Mouse (Mus musculus) frontal cortex, adult 2 months (tissue): ENCODE results near the gene Chchd1. TPM values are rescaled to one million over a fixed set of nuclear protein-coding genes. Genes with fewer than 3 reads are reported as not detected.

Source experiments
- DNase-seq, 2 experiments: peaks; one replicate each; pipeline ENCODE4 v3.0.0; 2022; ENCODE audit warnings: low spot score in 1 of 2; ENCODE audit errors: extremely low spot score in 1 of 2
- polyA plus RNA-seq: library from polyadenylated mRNA; depleted of rRNA; stranded (reverse); fragments of >200 nt; gene quantifications from 2 replicates; pipeline ENCODE4 v1.2.3, GENCODE M21; 2012; rRNA removed

The Chchd1 gene
- polyA plus RNA-seq: 65.6 and 79.4 TPM in 2 replicates

DNA sequence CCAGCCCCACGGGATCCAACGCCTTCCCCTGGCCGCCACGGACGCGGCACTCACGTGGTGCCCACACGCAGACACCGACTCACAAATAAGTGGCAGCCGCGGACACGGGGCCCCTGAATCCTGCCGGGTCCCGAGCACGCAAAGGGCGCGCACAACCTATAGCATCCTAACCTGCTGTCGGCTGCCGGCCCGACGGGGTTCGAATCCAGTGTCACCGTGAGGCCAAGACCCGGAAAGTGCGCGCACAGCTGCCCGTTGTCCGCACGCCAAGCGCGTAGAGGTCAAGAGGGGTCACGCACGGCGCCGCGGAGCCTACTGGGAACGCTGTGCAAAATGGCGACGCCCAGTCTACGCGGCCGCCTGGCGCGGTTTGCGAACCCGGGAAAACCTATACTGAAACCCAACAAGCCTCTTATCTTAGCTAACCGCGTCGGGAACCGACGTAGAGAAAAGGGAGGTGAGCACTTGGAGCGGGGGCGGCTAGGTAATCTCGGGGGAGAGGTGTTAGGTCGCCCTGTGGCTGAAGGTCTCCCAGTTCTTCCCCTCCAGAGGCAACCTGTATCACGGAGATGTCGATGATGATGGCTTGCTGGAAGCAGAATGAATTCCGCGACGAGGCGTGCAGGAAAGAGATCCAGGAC lies at the start of gene Chchd1:
Gene Chchd1 (plus strand): TSS at position 266 of the 641 bp plus-strand sequence.
- DNase-seq: peak; percentile 77 to 90

DNA sequence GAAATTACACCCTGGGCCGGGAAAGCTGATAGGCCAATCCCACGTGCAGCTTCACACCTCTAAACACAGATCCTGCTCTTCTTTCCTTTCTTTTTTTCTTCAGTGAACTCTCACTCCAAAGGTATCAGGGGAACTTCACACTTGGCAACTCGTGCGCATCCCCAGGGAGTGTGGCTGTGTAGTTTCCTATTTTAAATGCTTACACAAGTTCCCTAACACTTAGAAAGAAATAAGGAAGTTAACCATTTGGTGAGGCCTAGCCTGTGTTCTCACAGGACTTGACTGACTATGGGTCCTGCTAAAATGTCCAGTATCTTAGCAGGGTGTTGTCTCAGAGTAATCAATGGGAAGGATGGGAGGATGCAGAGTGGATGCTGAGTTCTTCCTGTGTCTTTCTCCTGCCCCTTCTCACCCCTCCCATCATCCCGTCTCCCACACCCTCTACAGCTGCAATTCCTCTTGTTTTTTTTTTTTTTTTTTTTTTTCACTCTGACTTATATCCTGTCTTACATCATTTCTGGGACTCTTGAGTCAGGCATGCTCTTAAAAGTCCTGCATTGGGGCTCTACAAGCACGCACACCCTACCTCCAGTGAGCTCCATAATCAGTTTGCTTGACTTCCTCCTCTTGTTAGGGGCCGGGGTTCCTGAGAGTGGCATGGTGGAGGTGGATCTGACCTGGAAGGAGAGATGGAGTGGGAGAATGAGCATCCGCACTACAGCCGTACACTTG lies 48.0 kb upstream of the Chchd1 start:
- DNase-seq: no peak

- no peak for DNase-seq
These were observed 47.1 kb upstream of the Chchd1 start for GRCm38 (mm10) chr14:20655731-20656130.

- no peak for DNase-seq
These were observed 46.4 kb upstream of the Chchd1 start, which contains the start of gene Myoz1 for GRCm38 (mm10) chr14:20656361-20656760. Gene Myoz1, minus strand, starts transcription at chr14:20656540.

- DNase-seq: peak in 1 of 2 experiments; percentile 86
These were observed 44.5 kb upstream of the Chchd1 start for GRCm38 (mm10) chr14:20658326-20658725.

DNA sequence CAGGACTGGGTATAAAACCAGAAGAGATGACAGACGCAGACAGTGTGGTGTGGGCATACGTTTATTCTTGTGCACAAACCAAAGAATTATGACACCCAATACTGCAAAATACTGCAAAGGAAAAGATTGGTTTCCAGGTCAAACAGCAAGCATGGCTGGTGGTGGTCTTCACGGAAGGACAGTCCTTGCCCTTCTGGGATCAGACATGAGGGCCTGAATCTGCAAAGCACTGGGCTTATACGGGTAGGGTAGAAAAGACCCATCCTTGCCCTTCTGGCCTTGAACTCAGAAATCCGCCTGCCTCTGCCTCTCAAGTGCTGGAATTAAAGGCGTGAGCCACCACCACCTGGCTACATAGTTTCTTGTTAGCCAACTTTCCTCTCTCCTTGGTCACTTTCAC lies 43.9 kb upstream of the Chchd1 start:
- DNase-seq: no peak

- no peak for DNase-seq
These were observed 43.1 kb upstream of the Chchd1 start for GRCm38 (mm10) chr14:20659687-20660086.

DNA sequence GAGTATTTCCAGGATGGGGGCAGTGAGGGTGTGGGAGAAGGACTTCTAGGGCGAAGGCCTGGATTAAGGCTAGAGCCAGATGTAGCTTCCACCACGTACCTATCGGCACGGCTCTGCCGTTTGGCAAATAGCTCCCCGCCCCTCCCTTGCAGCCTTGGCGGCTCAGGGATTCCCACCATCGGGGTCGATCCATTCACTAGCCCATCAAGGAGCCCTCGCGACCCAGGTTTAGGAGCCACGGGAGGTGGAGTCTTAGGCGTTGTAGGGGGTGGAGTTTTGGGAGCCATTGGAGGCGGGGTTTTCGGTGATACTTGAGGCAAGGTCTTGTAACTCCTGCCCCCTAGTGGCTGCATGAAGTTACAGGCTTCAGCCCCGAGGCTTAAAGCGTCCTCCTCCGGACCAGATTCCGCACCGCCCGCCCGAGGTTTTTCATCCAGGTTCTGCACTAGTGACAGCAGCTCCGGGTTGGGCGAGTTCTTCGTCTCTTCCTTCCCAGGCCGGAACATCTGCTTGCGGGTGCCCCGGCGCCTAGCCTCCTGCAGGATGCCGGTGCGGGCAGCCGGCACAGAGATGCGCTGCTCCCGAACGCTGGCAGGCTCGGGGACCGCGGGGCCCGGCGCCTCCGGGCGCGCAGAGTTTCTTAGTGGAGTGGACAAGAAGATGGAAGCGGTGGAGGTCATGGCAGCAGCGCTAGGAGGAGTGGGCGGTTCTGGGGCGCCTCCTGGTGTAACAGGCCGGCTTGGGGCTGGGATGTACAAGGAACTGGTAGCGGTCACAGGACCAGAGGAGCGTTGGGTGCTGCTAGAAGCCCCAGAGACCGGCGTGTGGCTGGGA lies 41.8 kb upstream of the Chchd1 start:
- peak; percentile 93 to 99 for DNase-seq

- no peak for DNase-seq
These were observed 41.0 kb upstream of the Chchd1 start for GRCm38 (mm10) chr14:20661661-20662331.

DNA sequence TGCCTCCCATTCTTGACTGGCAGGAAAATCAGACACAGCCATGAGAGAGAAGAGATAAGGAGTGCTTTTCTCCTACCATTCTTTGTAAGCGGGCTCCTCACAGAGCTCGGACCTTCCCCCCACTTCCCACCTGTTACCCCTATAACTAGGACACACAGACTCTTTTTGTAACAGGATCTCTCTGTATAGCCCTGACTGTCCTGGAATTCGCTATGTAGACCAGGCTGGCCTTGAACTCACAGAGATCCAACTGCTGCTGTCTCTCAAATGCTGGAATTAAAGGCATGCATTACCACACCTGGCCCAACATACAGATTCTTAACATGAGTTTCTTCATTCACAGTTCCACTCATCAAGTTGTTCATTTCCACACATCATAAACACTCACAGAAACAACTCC lies 40.1 kb upstream of the Chchd1 start:
- DNase-seq: no peak

- DNase-seq: no peak
These were observed 39.2 kb upstream of the Chchd1 start for GRCm38 (mm10) chr14:20663601-20664000.

DNA sequence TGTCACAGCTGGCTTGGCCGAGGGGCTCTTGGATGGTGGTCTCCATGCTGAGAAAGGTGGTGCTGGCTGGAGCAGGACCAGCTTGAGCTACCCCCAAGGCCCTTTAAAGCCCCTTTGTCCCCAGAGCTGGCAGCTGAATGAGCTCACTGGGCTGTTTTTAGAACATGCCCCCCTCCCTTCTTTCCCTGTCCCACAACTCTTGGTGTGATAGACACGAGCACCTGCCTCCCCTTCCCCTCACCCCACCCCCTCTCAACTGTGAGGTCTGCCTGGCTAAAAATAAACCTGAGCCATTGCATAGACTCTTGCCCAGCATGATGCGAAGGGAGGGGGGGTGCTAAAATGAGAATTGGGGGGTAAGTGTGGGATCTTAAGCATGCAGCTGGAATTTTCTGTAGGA lies 38.4 kb upstream of the Chchd1 start:
- no peak for DNase-seq

- DNase-seq: no peak
These were observed 35.3 kb upstream of the Chchd1 start for GRCm38 (mm10) chr14:20667469-20667868.

DNA sequence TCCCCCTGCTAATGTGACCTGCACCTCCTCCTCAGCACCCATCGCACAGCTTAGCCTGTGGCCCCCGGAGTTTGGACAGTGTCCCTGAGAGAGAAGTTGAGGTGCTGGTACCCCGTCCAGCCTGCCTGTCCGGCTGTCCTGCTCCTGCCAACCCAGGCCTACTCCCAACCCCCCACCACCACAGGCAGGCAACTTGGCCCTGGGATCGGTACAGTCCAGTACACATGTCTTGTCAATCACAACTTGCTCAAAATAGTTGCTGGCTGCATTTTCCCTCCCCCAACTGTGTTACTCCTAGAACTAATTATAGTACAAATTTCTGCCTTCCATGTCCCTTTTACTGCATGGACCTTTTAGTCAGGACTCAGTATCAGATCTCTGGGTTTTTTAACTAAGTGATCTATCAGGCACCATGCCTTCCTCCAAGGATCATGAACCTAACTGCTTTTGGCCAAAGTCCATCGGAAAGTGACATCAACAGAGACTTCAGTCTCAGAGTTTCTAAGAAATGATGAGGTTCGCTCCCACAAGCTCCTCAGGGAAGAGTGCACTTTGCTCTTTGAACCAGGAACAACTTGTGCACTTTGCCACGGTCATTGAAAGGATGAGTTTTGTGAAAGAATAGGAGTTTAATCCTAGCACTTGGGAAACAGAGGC lies 34.5 kb upstream of the Chchd1 start, which contains the start of gene Synpo2l:
Gene Synpo2l (minus strand): TSS at position 201 of the 657 bp plus-strand sequence.
- no peak for DNase-seq

GRCm38 (mm10) chr14:20672990-20673389 lies 29.8 kb upstream of the Chchd1 start:
- DNase-seq: peak in 1 of 2 experiments; percentile 39

GRCm38 (mm10) chr14:20673735-20674063 lies 29.1 kb upstream of the Chchd1 start:
- DNase-seq: no peak

- DNase-seq: peak; percentile 91 to 98
These were observed 28.6 kb upstream of the Chchd1 start, which contains the start of gene Sec24c for GRCm38 (mm10) chr14:20674064-20674833. Gene Sec24c, plus strand, starts transcription at chr14:20674308.

GRCm38 (mm10) chr14:20677906-20678305 lies 24.9 kb upstream of the Chchd1 start:
- DNase-seq: no peak

DNA sequence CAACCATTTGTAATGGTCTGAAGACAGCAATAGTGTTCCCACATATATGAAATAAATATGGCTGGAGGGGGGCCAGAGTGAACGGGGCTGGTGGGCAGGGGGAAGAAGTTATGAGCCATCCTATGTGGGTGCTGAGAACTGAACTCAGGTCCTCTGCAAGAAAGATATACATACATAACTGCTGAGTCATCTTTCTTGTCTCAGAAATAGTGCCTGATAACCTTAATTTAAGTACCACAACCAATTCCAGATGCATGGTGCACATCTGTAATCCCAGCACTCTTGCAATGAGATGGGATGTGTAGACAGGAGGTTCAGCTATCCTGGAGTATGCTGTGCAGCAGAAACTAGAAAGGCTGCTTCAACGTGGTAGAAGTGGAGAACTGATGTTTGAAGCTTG lies 21.1 kb upstream of the Chchd1 start:
- no peak for DNase-seq
